Mouse (Mus musculus) CH12.LX (cell line): ENCODE data around the gene C77080.

Source experiments
- CTCF ChIP-seq, 2 experiments: IDR thresholded peaks in 1 of 2; conservative IDR thresholded peaks in 1 of 2; 2 replicates each; pipeline ENCODE4 v1.5.1; 2011 to 2012; ENCODE audit warnings: low read depth in 2 of 2, low read length in 2 of 2, improper control_type of control experiment in 1 of 2, inconsistent platforms in 1 of 2, mild to moderate bottlenecking in 1 of 2, moderate library complexity in 1 of 2
- TCF12 ChIP-seq: IDR thresholded peaks from 2 replicates; pipeline ENCODE4 v1.6.1; 2014; ENCODE audit warnings: low read depth, mild to moderate bottlenecking, inconsistent platforms, low read length, improper control_type of control experiment
- ZNF384 ChIP-seq: IDR thresholded peaks from 2 replicates; pipeline ENCODE4 v1.6.1; 2012; ENCODE audit warnings: low read depth, low read length, improper control_type of control experiment, inconsistent platforms

DNA sequence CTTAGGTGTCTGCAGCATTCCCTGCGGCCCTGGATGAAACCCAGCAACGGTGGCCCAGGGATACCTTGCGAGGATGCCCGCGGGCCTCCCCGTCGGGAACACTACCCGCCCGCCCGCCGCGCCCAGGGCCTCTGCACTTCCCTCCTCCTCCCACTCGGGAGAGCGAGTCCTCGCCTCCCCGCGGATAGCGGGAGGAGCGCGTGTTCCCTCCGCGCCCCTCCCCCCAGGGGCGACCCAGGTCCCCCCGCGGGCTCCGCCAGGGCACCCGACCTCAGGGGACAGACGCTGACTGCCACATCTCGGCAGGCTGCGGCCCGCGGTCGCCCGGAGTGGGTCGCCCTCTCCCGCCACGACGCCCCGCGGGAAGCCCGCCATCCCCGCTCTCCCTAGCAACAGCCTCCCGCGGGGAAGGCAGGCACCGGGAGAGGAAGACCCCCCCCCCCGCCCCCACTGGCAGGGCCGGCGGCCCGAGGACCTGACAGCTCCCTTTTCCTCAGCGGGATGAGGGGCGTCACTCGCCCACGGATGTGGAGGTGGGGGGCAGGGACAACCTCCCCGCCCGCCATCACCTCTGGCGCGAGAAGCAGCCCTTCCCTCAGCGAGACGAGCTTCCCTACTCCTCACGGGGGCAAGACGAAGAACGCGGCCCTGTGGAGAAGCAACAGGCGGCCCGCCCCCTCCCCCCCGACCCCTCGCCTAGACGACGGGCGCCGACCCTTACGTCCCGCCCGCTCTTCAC lies 72.2 kb downstream of the C77080 start:
- TF ChIP-seq ZNF384 = no peak
- TF ChIP-seq CTCF (conservative IDR thresholded peaks at IDR 0.05 in 1 of 2, IDR thresholded peaks at IDR 0.05 in 1 of 2; ENCODE audit: low read depth in 2 of 2, low read length in 2 of 2) = no peak
- TF ChIP-seq TCF12 = no peak
